Mouse (Mus musculus): ENCODE data around the gene Gm17268.

The Gm17268 gene

DNA sequence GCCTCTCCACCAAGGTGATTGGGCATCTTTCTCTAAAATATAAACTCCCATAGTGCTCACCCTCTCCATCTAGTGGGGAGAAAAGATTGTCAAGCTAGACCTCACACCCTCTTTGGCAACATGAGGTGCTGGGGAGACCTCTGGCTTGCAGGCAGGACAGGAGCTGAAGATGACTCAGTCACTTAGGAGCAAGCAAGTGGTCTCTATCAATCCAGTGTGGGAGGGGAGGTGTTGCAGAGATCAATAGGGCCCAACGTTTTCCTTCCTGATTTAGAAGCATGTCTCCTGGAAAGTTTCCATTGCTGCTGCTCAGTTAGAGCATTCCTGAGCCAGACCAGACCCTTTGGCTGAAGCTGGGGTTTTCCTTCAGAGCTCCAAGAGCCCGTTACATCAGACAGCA lies at the start of gene Gm17268:
Gm17268 (minus strand) TSS at position 28 of the 400 bp plus-strand sequence.
- DNase-seq, result no peak

DNA sequence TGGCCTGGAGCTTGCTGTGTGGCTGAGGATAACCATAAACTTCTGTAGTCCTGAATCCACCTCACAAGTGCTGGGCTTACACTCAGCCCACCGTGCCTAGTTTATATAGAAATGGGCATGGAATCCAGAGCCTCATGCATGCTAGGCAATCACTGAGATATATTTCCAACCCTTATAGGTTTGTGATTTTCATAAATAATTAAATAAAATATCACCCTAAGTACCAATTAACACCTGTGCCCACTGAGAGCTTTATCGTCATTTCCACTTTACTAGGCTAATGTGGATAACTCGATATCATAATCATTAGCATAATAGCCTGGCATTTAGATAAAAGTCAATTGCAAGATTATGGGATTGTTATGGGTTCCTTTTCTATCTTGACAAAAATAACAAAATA lies 46.0 kb upstream of the Gm17268 start:
- no peak for DNase-seq

DNA sequence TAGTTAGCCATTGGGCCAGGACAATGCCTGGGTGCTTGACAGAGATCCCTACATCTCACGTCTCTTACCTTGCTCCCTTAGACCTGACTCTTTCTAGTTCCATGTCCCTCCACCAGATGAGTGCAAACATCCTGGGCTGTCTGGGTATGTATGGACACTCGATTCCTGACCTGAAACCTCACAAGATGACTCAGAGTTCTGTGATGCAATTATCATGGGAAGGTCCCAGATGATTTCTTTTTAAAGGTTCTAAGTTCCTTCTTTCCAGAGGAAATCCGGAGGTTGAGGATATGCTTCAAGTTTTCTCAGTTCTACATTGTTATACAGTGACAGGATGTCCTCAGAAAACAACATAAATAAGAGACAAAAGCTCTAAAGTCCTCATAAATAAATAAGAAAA lies 42.5 kb upstream of the Gm17268 start:
- DNase-seq, result no peak

DNA sequence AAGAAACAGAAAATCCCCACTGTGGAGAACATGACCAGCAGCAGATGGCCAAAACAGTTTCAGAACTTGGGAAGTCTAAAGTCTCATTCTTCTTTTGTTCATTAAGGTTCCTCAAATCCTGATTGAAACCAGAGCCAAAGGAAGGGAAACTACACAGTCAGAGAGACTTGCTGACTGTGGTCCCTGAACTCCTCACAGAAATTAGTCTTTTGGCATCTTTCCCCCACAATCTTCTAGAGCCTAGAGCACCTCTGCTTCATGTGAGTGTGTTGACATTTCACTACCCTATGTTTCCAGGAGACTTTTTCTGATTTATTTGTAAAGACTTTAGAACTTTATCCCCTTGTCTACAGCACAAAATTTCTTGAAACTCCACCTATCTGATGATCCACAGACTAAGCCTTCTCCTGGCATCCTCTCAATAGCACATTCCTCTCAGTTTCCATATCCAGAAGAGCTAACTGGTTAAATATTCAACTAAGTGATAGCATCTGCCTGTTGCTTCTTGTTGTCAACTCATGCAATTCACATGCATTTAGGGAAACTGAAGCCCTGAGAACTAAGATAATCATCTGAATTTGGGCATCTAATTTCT lies 39.9 kb upstream of the Gm17268 start:
- no peak for DNase-seq

DNA sequence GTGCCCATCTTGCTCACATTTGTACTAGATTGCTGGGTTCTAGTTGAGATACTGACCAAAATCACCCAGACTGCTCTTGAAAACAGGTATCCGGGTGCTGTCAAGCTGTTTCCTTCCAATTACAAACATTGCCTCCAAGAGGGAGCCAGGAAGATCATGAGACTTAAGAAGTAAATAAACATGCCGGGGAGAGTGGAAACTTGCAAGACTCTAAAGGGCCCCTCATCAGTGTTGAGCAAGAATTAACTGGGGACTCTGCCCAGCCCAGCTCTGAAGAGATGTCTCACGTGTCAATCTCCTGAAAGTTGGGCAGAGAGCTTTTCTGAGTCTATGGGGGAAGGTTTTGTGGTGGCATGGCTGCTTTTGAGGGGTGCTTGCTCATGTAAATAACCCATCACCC lies 38.7 kb upstream of the Gm17268 start:
- no peak for DNase-seq

DNA sequence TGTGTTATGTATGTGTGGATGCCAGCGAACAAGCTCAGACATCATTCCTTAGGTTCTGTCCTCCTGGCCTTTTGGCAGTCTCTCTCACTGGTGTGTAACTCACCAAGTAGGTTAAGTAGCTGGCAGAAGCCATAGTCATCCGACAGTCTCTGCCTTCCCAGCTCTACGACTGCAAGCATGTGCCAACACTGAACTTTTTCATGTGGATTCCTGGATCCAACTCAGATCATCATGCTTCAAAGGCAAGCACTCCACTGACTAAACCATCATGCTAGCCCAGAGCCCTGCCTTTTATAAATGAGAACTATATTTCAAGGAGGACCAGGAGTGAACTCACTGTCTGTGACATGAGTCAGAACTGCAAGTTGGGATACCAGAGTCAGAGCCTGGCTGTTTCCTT lies 35.3 kb upstream of the Gm17268 start:
- no peak for DNase-seq

DNA sequence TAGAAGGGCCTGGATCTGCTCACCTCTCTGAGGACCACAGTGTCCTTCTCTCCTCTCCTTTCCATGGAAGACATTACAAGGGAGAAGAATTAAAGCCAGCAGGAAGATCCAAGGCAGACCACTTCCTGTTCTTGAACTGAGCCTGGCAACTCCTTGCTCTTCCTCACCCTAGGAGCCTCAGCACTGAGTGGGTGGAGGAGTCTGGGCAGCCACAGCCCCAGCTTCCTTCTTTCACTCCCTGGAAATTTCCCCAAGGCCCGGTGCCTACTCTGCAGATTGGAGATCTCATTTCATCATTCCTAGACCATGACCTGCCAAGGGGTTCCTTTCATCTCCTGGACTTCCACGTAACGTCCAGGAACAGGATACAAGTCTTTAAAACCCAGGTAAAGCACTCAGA lies 34.6 kb upstream of the Gm17268 start:
- no peak for DNase-seq

DNA sequence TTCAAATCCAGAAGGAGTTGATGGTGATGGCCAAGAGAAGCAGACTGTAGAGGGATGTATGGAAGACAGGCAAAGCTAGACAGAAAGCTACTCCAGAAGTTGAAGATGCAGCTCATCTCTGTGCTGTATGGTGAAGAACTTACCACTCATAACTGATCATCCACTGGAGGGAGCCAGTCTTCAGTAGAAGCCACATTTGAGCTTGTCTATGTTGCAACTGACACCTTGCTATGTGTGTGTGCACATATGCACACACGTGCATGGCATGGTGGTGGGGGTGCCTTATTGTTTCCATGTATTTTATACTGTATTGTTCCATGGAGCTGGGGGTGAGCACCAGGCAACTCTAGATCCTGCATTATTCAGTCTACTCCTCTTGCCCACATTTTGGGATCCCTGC lies 34.0 kb upstream of the Gm17268 start:
- DNase-seq, result no peak

DNA sequence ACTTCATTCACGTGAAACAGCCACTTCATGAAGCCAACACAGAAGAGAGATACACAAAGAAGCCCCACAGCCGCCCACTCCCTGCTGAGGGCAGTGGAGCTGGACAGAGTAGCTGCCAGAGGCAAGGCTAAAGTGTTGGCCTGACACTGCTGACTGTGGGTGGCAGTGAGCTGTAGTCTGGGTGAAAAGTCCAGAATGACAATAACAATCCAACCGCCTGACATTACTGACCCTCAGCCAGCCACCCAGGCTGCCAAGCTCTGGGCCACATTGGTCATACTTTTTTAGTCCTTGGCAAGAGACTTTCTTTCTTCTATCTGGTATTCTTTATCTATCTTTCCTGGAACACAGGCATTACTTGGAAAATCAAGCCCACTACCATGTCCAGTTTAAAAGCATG lies 32.7 kb upstream of the Gm17268 start:
- DNase-seq, result no peak

DNA sequence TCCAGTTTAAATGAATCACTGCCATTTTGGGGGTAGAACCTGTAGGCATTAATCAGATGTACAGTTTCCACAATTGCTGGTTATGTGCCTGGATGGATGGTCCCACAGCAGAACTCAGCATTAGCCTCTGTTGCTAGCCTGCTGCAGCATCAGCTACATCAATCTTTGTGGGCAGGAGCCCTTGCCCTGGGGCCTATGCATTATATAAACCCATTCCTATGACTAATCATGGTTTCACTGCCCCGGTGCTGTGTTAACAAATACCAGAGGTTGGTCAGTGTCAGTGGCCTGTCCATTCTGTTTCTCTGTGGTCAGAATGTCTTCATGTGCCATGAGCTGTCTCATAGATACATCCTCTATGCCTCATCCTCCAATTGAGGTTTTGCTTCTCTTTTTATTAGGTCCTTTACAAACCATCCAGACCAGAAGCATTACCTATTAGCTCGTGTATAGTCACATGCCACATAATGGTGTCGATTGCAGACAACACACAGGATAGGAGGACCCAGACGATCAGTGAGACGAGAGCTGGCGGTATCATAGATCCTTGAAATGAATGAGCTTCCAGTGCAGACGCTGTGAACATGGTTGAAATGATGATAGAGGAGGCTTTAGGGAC lies 28.7 kb upstream of the Gm17268 start:
- no peak for DNase-seq

DNA sequence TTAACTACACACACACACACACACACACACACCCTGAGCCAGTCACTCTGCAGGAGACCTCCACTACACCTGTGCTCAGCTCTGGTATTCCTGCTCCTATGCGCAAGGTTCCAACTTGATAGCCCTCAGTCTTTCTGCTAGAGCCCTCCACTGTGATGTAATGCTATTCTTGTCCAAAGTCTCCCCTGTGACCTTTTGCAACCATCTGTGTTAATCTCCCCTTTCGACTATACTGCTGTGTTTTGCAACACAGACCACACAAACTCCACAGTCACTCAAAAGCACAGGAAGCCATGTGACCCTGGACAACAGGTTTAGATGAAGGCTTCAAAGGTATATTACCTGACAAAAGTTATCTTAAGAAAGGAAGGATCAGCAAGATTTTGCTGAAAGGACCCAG lies 25.1 kb upstream of the Gm17268 start:
- DNase-seq, result no peak

DNA sequence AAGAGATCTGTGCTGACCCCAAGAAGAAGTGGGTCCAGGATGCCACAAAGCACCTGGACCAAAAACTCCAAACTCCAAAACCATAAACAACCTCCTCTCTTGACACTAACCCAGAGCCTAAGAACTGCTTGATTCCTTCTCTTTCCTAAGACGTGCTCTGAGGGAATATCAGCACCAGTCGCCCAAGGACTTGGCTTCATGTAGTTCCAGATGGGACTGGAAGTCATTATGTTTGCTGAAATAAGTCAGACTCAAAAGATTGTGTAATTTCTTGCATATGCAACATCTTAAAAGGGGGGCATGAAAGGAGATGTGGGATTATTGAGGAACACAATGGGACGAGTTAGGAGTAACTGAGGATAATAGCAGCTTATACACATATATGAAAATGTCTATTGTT lies 23.9 kb upstream of the Gm17268 start:
- DNase-seq, result no peak

DNA sequence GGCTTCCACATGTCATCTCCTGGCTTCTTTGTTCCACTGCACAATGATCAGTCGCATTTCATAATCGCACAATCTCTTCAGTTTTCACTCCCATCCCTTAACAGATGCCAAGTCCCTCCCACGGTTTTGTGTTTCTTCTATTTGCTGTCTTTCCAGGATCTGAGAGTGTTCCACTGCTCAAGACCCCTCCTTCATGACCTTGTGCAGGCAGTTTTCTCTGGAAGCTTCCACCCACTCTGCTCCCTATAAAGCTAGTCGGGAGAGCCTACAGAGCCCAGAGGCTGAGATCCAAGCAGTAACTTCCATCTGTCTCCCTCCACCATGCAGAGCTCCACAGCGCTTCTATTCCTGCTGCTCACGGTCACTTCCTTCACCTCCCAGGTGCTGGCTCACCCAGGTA lies 19.3 kb upstream of the Gm17268 start, which contains the start of gene Ccl11:
Ccl11 (plus strand) TSS at position 178 of the 400 bp plus-strand sequence.
- DNase-seq, result no peak

DNA sequence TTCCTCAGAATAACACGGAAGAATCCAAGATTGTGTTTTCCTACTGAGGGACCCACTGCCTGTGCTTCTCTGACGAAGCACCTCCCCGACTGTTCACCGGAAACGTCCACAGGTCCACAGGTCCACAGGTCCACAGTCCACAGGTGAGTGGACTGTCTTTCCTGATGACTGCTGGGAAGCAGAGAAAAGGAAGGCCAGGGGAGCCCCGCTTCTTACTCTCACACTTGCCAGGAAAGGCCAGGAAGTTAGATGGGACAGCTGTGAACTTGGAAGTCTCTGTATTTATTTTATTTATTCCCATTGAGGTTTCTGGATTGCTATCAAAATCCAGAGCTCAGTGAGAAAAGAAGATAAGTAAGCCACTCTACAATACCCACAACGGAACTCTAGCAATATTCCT lies 15.5 kb upstream of the Gm17268 start:
- no peak for DNase-seq

DNA sequence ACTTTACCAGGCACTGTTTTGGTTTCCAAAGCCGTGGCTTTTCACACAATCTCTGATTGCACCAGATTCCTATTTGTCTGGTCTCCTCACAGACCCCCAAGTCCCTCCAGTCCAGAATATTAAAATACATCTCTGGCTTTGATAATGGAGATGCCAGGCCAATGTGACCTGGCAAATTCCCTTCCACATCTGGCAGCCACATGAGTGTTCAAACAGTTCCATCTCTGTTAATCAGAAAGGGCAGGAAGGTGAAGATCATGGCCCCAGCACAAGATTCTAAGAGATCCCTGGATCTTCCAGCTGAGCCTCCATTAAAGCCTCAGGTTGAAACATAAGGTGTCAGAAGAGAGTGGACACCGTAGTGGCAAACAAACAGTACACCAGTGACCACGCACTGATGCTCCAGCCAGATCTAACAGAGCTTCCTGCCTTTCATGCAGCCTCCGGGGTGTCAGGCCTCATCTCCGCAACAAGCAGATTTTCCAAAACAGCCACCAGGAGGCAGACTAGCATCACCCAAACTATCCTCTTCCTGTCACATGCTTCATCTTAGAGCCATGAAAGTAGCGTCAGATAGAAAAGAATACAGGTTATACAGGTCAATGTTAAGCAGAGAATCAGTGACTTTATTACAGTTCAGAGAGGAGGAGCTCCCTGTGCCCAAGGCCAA lies 9.5 kb upstream of the Gm17268 start:
- no peak for DNase-seq

DNA sequence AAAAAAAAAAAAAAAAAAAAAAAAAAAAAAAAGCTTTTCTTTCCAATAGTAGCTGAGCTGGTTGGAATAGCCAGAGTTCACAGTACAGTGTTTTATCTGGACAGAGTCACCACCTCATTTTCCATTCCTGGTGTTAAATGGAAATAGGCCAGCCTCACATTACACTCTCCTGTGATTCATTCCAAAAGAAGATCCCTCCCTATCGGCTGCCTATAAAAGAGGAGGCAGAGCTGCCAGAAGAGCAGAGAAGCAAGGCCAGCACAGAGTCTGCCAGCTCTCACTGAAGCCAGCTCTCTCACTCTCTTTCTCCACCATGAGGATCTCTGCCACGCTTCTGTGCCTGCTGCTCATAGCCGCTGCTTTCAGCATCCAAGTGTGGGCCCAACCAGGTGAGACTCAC lies 7.1 kb upstream of the Gm17268 start, which contains the start of gene Ccl7:
Ccl7 (plus strand) TSS at position 242 of the 400 bp plus-strand sequence.
- DNase-seq, result peak; percentile 3 to 9

DNA sequence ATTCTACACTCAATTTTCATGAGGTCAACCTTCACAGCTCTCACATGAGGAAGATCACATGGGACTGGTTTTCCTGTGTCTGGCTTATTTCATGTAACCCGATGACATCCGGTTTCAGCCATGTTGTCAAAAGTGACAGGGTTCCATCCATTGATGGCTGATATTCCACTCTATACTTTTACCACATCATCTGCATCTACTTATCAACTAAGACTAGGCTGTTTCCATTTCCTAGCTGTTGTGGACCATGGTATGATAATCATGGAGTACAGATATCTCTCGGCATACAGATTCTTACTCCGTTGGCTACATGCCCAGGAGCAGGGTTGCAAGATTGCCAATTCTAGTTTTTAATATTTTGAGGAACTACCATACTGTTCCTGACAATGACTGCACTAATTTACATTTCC lies 3.3 kb upstream of the Gm17268 start:
- DNase-seq, result no peak

DNA sequence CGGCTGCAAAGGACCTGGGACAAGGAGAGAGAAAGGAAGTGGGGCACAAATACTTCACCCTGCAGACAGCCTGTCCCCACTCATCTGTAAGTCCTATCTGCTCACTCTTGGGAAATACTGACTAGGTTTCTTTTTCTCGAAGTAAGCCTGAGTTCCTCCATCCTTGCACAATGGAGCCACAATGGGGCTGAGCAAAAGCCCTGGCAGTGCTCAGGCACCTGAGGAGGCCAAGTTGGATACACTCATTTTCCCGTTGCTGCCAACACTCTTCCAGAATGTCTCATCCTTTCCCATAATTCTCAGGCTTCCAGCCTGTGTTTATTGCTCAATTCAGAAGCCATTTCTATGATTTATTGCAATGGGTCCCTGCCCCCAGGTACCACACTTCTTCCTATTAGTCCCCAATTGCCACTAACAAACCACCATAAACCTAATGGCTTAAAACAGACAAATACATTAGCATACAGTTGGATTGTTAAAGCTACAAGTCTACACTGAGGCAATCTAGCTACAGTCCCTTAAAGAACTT lies 834 bp upstream of the Gm17268 start:
- DNase-seq, result no peak

DNA sequence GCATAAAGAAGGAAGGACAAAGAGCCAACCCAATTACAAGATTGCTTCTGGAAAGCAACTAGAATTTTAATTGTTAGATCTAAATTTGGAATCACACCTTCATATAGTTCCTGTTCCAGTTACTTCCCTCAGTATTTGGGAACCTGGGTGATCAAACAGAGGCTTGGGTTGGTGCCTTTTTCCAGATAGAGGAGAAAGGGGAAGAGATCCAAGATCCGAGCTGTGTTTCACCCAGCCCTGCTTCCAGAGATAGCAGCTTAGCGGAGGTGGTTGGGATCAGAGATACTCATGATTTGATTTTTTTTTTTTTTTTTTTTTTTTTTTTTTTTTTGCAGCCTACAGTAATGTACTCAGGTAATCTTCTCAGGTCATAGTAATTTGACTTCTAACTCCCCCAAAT lies 2.5 kb downstream of the Gm17268 start:
- DNase-seq, result no peak

DNA sequence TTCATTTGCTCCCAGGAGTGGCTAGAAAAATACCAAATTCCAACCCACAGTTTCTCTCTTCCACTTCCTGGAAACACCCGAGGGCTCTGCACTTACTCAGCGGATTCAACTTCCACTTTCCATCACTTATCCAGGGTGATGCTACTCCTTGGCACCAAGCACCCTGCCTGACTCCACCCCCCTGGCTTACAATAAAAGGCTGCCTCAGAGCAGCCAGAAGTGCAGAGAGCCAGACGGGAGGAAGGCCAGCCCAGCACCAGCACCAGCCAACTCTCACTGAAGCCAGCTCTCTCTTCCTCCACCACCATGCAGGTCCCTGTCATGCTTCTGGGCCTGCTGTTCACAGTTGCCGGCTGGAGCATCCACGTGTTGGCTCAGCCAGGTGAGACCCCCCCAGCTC lies 3.0 kb downstream of the Gm17268 start, which contains the start of gene Ccl2:
Ccl2 (plus strand) TSS at position 216 of the 400 bp plus-strand sequence.
- peak; percentile 10 to 20 for DNase-seq

DNA sequence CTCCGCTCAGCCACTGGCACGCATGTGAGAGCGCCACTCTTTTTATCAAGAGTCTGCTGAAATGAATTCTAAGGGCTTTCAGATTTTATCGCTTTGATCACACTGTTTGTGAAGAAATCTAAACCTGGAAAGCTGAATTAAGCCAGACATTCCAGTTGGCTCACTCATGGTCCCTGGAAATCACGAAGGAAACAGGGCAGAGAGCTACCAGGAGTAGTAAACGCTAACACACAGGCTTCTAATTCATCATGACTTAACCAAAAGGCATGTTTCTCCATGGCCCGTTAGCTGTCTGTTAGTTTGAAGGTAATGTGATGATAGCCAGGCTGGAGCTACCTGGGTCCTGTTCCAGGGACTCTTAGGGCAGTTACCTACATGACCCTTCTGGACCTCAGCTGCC lies 3.9 kb downstream of the Gm17268 start:
- no peak for DNase-seq

DNA sequence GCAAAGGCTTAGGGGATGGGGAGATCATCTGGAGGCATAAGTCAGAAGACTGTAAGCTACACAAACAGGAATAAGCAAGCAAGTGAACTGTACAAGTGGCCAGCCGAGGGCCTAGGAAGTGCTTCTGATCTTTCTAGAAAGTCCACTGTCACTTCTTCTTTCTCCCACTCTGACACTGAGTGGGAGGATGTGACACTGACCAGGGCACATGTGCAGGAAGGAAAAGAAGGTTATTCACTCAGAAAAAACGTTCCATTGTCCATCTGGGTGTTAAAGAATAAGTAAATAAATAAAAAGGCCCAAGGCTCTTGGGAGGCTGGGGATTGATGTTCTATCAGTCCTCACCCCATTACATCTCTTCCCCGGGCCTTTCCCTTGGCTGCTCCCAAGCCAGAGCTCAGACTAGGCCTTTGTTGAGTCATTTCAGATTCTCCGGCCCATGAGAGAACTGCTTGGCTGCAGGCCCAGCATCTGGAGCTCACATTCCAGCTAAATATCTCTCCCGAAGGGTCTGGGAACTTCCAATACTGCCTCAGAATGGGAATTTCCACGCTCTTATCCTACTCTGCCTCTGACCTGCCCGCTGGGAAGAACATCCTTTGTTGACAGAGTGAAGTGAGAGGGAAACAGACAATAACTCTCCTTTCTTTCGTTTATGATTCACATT lies 5.6 kb downstream of the Gm17268 start:
- no peak for DNase-seq

DNA sequence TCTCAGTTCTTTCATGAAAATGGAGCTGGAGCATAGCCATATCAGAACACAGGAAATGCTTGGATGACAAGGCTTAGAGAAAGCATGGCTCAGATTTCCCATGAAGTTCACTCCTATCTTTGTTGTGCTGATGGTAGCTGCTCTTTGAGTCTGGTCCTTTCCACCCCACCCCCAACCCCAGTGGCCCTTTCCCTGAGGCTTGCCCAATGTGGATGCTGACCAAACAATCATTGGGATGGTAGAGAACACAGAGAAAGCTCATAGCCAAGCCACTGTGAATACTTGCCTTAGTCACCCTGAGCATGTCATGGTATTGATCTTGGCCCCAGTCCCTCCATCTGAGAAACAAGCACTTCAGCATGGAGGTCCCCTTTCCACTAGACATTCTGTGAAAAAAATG lies 6.2 kb downstream of the Gm17268 start:
- DNase-seq, result no peak
